Mouse (Mus musculus) olfactory bulb, adult 2 months (tissue): ENCODE data around the gene Zcwpw1. TPM values are rescaled to one million over a fixed set of nuclear protein-coding genes. Genes with fewer than 3 reads are reported as not detected.

Experiments used
- H3K27ac ChIP-seq: fragments of 200-500 bp; 2 replicates; pipeline ENCODE4 v1.5.1; 2012; ENCODE audit warnings: low read depth, low read length; ENCODE audit not compliant: insufficient read depth
- H3K4me1 ChIP-seq: fragments of 200-500 bp; 2 replicates; pipeline ENCODE4 v1.6.1; 2012; ENCODE audit warnings: low read length; ENCODE audit not compliant: control insufficient read depth, insufficient read depth
- H3K4me3 ChIP-seq: fragments of 200-500 bp; 2 replicates; pipeline ENCODE4 v1.5.1; 2012; ENCODE audit warnings: mild to moderate bottlenecking, low read depth, low read length, moderate library complexity; ENCODE audit not compliant: insufficient read depth
- CTCF ChIP-seq: fragments of 200-500 bp; IDR thresholded peaks from 2 replicates; pipeline ENCODE4 v1.5.1; 2012; ENCODE audit warnings: low read depth, mild to moderate bottlenecking, low read length, moderate library complexity; ENCODE audit not compliant: insufficient read depth
- POLR2A ChIP-seq: fragments of 200-500 bp; IDR thresholded peaks from 2 replicates; pipeline ENCODE4 v1.6.1; 2012; ENCODE audit warnings: mild to moderate bottlenecking, low read depth, low read length, moderate library complexity; ENCODE audit not compliant: insufficient read depth
- WGBS: fragments of 180-500 bp; shearing (Covaris S2); methylation state at CpG from one replicate; pipeline ENCODE4 v1.1.7; 2018; 5-methylcytosine and 5-hydroxymethylcytosine counted together
- polyA plus RNA-seq: library from polyadenylated mRNA; stranded (reverse); fragments of >200 nt; gene quantifications from 2 replicates; pipeline ENCODE4 v1.2.4, GENCODE M21; 2012; ENCODE audit warnings: low replicate concordance; ENCODE audit not compliant: missing spikeins, insufficient read depth, insufficient read length

The Zcwpw1 gene
- polyA plus RNA-seq, 1 experiment = not detected

DNA sequence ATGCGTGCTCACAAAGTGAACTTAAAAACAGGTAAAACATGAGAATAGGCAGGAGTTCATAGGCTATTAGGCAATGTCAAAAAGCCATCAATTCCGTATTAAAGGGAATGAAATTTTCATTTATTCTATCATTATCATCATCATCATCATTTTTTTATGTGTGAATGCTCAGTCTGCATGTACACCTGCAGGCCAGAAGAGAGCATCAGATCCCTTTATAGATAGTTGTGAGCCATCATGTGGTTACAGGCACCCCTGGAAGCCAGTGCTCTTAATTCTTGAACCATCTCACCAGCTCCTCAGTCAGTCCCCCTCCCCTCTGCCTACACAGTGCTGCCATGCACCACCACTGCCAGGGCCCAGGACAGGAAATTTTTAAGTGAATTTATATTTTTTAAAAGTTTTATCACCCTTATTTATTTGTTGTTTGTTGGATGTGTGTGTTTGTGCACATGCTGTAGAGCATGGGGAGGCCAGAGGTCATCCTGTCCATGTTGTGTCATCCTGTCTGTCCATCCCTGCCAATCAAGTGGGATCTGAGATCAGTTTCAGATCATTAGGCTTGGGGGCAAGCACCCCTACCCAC is 1.4 kb downstream of the Zcwpw1 start:
- 96% methylated on average over 2 of the region's 2 CpGs for WGBS
- no peak overlapping the region for H3K4me3 ChIP-seq
- no peak overlapping the region for H3K27ac ChIP-seq
- peaks cover 18% of the 10 kb centered on the region for H3K4me1 ChIP-seq
- TF ChIP-seq POLR2A (no peak), CTCF (no peak)

DNA sequence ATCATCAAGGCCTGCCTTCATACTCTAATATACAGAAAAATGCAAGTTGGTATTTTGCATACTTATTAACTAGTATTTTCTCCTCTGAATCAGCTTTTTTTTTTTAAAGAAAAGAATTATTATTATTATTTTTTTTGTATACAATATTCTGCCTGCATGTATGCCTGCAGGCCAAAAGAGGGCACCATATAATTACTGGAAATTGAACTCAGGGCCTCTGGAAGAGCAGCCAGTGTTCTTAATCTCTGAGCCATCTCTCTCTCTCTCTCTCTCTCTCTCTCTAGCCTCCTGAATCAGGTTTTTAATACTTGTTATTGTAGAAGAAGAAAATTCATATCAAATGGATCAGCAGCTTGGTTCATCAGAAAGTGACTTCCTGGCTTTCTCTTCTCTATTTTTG is 4.0 kb downstream of the Zcwpw1 start:
- TF ChIP-seq CTCF (no peak), POLR2A (no peak)
- no peak overlapping the region for H3K4me3 ChIP-seq
- no peak overlapping the region for H3K27ac ChIP-seq
- H3K4me1 ChIP-seq = peaks cover 6% of the 10 kb centered on the region

DNA sequence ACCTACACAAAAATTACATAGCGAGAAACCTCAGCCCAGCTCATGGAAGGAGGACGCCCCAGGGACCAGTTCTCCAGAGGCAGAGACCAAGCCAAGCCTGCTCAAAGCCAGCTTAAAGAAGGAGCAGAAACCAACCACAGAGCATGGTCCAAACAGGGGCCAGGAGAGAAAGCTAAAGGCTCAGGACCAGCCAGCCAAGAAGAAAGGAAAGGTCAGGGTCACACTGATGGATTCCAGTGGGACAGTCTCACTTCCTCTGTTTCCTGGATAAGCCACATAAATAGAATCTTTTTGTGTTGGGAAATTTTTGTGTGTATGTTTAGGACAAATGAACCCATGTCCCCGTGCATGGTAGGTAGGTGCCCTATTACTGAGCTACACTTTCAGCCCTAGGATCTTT is 9.0 kb downstream of the Zcwpw1 start:
- TF ChIP-seq CTCF (no peak), POLR2A (no peak)
- Histone ChIP-seq H3K4me1 (no peaks in the 10 kb centered on the region), H3K27ac (no peak overlapping the region), H3K4me3 (no peak overlapping the region)
- WGBS = 87% methylated on average over 3 of the region's 3 CpGs

DNA sequence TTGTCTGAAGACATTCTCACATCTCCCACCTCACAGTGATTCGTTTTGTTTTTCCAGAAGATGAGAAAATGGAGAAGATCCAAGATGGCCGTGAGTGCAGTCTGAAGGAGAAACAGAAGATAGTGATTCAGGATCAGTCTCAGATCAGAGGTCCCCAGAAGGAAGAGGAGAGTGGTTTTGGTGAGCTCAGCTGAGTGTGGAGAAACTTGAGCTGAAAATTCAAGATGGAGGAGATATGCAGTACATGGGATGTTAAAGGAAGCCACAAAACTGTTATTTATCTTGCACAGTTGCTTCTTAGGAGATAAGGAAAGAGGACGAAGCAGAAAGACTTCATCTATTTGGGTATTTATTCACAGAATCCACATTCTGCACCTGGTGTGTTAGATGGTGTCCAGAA is 13.3 kb downstream of the Zcwpw1 start:
- WGBS = 84% methylated on average over 3 of the region's 3 CpGs
- TF ChIP-seq POLR2A (no peak), CTCF (no peak)

DNA sequence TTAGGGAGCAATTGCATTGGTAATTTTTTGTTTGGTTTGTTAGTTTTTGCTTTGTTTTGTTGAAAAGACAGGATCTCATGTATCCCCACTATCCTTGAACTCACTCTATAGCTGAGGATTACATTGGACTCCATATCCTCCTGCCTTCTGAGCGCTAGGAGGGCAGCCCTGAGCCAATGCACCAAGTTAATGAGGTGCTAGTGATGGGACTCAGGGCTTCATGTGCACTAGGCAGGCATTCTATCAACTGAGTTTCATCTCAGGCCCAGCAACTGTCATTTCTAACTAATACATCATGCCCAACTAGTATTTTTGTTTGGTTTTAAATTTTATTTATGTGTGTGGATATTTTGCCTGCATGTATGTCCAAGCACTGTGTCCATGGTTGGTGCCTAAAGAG is 18.6 kb downstream of the Zcwpw1 start:
- Histone ChIP-seq H3K27ac (no peak overlapping the region), H3K4me3 (no peak overlapping the region), H3K4me1 (no peaks in the 10 kb centered on the region)
- WGBS = 83% methylated on average over 1 of the region's 1 CpGs
- no peak for TF ChIP-seq CTCF
- TF ChIP-seq POLR2A = no peak

More for the DNA sequence above, 13.3 kb downstream of the Zcwpw1 start:
- Histone ChIP-seq H3K27ac (no peak overlapping the region), H3K4me1 (no peaks in the 10 kb centered on the region), H3K4me3 (no peak overlapping the region)

DNA sequence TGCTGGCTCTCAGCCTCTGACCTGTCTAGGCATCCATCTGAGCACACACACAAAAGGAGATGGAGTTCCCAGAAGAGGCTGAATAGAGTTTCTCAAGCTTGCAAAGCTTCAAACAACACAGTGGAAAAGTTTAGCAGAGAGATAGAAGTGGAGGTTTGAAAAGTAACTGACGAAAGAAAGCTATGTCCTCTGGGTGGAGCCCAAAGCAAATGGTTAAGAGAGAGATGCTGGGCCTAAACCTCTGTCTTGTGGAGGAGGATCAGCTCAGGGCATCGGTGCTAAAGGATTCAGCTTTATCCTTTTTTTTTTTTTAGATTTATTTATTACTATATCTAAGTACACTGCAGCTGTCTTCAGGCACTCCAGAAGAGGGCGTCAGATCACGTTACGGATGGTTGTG is 20.7 kb downstream of the Zcwpw1 start:
- Histone ChIP-seq H3K4me3 (no peak overlapping the region), H3K4me1 (no peaks in the 10 kb centered on the region), H3K27ac (no peak overlapping the region)
- 88% methylated on average over 5 of the region's 5 CpGs for WGBS
- TF ChIP-seq POLR2A (no peak), CTCF (no peak)

DNA sequence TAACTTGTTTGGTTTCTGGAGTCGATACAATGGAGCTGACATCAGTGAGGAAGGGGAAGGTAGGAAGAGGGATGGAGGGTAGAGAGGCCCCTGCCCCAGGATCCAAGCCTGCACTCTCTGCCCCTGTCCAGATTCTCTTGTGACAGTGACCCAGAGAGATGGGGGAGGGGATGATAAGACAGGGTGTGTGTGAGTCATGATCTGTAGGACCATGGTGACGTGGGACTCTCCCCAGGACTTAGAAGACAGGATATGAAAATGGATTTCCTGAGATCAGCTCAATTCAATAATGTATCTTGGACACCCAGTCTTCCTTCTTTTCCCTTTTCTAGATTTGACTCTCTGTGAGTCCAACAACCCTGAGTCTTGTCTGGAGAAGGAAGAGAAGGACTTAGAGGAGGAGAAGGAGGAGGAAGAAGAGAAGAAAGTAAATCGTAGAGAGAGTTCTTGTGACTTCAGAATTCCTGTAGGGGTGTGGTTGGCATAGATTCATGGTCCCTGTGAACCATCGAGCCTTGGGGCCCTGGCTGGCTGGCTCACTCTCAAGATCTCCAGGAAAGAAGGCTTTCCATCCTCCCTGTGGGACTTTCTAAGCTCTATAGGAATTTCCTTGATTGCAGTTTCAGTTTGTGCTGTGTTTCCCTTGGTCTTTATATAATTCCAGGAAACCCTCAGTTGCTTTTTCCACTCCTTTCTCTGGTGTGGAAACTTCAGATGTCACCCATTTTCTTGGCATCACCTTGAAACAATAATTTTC is 30.0 kb downstream of the Zcwpw1 start:
- H3K4me3 ChIP-seq = no peak overlapping the region
- H3K27ac ChIP-seq = no peak overlapping the region
- no peaks in the 10 kb centered on the region for H3K4me1 ChIP-seq
- WGBS = 75% methylated on average over 4 of the region's 4 CpGs
- no peak for TF ChIP-seq POLR2A
- no peak for TF ChIP-seq CTCF

DNA sequence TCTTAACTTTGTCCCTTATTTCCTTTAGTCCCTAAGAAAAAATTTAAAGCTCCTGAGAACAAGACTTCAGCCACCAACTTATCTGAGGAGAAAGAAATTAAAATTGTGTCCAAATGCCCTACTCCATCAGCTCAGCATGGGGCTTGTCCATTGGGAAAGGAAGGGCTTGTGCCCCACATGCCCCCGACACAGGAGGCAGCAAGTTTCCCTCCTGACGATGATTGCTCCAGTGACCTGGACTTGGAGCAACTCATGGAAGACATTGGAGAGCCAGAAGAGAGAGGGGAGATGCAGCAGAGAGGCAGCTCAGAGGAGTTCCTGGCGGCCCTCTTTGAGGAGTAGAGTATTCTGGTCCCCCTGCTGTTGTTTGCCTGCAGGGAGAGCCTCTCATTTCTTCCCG is 34.5 kb downstream of the Zcwpw1 start:
- WGBS = 73% methylated on average over 4 of the region's 4 CpGs
- TF ChIP-seq POLR2A = no peak
- TF ChIP-seq CTCF = no peak
- Histone ChIP-seq H3K4me1 (no peaks in the 10 kb centered on the region), H3K27ac (no peak overlapping the region), H3K4me3 (no peak overlapping the region)

DNA sequence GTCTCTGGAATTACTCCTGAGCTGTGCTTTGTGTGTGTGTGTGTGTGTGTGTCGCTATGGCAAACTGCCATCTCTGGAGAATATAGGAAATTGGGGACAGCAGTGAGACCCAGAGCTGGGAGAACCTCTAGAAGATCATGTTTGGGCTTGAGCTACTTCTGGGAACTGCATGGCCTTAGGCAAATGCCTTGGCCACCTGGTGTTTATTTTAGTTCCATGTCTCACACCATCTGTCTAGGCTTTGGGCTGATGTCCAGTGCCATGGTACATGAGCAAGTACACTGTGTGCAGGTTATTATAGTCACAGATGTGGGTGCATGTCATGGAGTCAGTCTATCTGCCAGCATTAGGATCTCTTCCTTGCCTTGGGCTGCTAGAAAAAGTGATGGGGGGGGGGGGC is 35.0 kb downstream of the Zcwpw1 start:
- 76% methylated on average over 1 of the region's 1 CpGs for WGBS

More for the DNA sequence above, 35.0 kb downstream of the Zcwpw1 start:
- no peaks in the 10 kb centered on the region for H3K4me1 ChIP-seq
- no peak for TF ChIP-seq POLR2A
- no peak overlapping the region for H3K4me3 ChIP-seq
- no peak overlapping the region for H3K27ac ChIP-seq
